Mouse (Mus musculus) kidney, adult 18-20 months (tissue): ENCODE measurements at regions not wholly inside any gene's neighbourhood (a gene's known extent, or its start where the extent isn't known, plus 50 kb on each side); places are given as distances from the start of the nearest gene placed in this dataset.
"Not testable (repeated sequence)": the region's sequence is repeated elsewhere in the genome, so short reads cannot be mapped to it uniquely, and the experiment has no call there.

Experiments
- DNase-seq: peaks from one replicate; pipeline ENCODE4 v3.0.0; 2021

DNA sequence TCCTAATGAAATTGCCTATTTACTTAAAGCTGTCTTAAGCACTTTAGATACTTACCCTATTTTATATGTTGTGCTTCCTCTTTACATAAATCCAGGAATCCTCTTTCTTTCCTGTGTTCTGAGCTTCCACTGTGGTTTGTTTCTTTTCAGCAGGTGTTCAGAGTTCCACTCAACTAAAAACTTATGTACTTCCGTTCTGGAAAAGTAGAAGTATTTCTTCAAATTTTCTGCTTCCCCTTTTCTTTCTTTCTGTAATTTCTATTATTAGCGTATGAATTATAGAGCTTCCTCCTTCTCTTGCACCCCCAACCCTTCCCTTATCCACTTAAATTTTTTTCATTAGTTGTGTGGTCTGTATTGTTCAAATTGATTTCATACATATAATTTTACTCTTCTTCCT lies 165.8 kb upstream of the Nudt12 start:
- no peak for DNase-seq

- DNase-seq: no peak
Measured at GRCm38 (mm10) chr17:59156345-59156744, 143.2 kb upstream of the Nudt12 start.

- DNase-seq: no peak
Measured at GRCm38 (mm10) chr17:59143760-59144157, 130.6 kb upstream of the Nudt12 start.

DNA sequence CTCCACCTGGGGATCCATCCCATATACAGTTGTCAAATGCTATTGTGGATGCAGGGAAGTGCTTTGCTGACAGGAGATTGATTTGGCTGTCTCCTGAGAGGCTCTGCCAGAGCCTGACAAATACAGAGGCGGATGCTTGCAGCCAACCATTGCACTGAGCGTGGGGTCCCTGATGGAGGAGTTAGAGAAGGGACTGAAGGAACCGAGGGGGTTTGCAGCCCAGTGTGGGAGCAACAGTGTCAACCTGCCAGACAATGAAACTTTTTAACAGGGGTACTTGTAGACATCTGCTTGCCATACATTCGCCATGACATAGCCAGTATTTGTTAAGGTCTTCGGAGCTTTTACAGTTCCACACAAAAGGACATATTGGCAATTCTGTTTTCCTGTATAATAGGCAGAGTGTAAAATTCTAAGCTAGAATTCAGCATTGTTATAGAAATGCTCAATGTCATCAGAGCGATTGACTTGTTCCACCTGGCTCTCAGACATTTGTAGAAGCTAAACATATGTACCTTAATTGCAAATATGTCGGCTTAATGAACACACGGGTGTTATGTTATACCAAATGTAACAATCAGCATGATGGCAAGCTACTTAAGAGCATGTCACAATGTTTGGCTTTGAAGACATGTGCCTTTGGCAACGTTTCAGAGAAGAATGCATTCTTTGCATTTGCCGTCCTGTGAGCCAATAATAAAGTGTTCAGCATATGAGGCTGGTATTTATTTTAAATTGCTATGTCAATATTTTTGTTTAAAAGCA lies 130.0 kb upstream of the Nudt12 start:
- DNase-seq: no peak

- DNase-seq: no peak
Measured at GRCm38 (mm10) chr17:59138791-59139190, 125.6 kb upstream of the Nudt12 start.

GRCm38 (mm10) chr17:59099376-59099775 lies 86.2 kb upstream of the Nudt12 start:
- DNase-seq: peak; percentile 40

DNA sequence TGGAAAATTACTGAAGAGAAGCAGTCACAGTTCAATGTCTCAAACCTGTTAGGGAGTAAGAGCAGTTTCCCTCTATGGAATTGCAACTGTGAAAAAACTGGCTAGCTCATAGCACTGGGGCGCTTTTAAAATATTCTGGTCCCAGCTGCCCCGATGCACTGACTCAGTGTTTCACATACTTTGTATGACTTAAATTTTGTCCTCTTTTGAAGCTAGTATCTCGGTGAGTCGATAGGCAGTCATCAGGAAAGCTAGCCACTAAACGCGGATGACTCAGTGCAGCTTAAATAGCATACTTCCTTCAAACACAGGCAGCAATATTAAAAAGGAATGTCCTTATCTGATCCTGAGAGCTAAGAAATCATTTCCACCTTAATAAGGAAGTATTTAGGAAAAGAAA lies 63.7 kb upstream of the Nudt12 start:
- not testable (repeated sequence) for DNase-seq

DNA sequence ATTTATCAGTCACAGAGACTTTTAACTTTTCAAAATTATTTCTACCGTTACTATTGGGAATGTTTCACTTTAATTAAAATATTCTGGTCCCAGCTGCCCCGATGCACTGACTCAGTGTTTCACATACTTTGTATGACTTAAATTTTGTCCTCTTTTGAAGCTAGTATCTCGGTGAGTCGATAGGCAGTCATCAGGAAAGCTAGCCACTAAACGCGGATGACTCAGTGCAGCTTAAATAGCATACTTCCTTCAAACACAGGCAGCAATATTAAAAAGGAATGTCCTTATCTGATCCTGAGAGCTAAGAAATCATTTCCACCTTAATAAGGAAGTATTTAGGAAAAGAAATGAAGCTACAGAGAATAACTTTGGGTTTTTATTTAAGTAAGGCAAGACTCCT lies 63.2 kb upstream of the Nudt12 start:
- DNase-seq: not testable (repeated sequence)
